Mouse (Mus musculus): ENCODE measurements at regions not wholly inside any gene's neighbourhood (a gene's known extent, or its start where the extent isn't known, plus 50 kb on each side); places are given as distances from the start of the nearest gene placed in this dataset.

GRCm38 (mm10) chr13:72803374-72803773, 174.8 kb downstream of the Irx2 start:
- DNase-seq (ENCODE audit: low spot score) = no peak

- no peak for DNase-seq (ENCODE audit: low spot score)
These were observed 180.6 kb downstream of the Irx2 start for GRCm38 (mm10) chr13:72809226-72809625.

GRCm38 (mm10) chr13:72810626-72811025, 182.0 kb downstream of the Irx2 start:
- no peak for DNase-seq (ENCODE audit: low spot score)

GRCm38 (mm10) chr13:72814616-72815015, 186.0 kb downstream of the Irx2 start:
- DNase-seq (ENCODE audit: low spot score) = no peak

- DNase-seq (ENCODE audit: low spot score) = peak; percentile 79
These were observed 186.8 kb downstream of the Irx2 start for GRCm38 (mm10) chr13:72815236-72815932.

GRCm38 (mm10) chr13:72815933-72816553, 187.4 kb downstream of the Irx2 start:
- DNase-seq (ENCODE audit: low spot score) = peak; percentile 51

- DNase-seq (ENCODE audit: low spot score) = no peak
These were observed 188.2 kb downstream of the Irx2 start for GRCm38 (mm10) chr13:72816856-72817255.

- DNase-seq (ENCODE audit: low spot score) = no peak
These were observed 188.9 kb downstream of the Irx2 start for GRCm38 (mm10) chr13:72817521-72817920.

GRCm38 (mm10) chr13:72817930-72818329, 189.3 kb downstream of the Irx2 start:
- DNase-seq (ENCODE audit: low spot score) = peak; percentile 44

- no peak for DNase-seq (ENCODE audit: low spot score)
These were observed 198.0 kb downstream of the Irx2 start for GRCm38 (mm10) chr13:72826613-72827012.

- DNase-seq (ENCODE audit: low spot score) = no peak
These were observed 200.7 kb downstream of the Irx2 start for GRCm38 (mm10) chr13:72829331-72829730.

GRCm38 (mm10) chr13:72833326-72833725, 204.7 kb downstream of the Irx2 start:
- no peak for DNase-seq (ENCODE audit: low spot score)

- no peak for DNase-seq (ENCODE audit: low spot score)
These were observed 208.4 kb downstream of the Irx2 start for GRCm38 (mm10) chr13:72837016-72837415.

GRCm38 (mm10) chr13:72848097-72848496, 219.5 kb downstream of the Irx2 start:
- no peak for DNase-seq (ENCODE audit: low spot score)

- DNase-seq (ENCODE audit: low spot score) = no peak
These were observed 221.2 kb downstream of the Irx2 start for GRCm38 (mm10) chr13:72849841-72850240.

GRCm38 (mm10) chr13:72852896-72853295, 224.3 kb downstream of the Irx2 start:
- DNase-seq (ENCODE audit: low spot score) = no peak

GRCm38 (mm10) chr13:72875921-72876320, 247.3 kb downstream of the Irx2 start:
- no peak for DNase-seq (ENCODE audit: low spot score)

GRCm38 (mm10) chr13:72894982-72895381, 266.4 kb downstream of the Irx2 start:
- peak; percentile 50 for DNase-seq (ENCODE audit: low spot score)

- peak; percentile 65 for DNase-seq (ENCODE audit: low spot score)
These were observed 274.0 kb downstream of the Irx2 start for GRCm38 (mm10) chr13:72902576-72902975.

GRCm38 (mm10) chr13:72918895-72919294, 290.3 kb downstream of the Irx2 start:
- DNase-seq (ENCODE audit: low spot score) = peak; percentile 29

- DNase-seq (ENCODE audit: low spot score) = no peak
These were observed 291.7 kb downstream of the Irx2 start for GRCm38 (mm10) chr13:72920368-72920767.

GRCm38 (mm10) chr13:72924560-72925135, 296.0 kb downstream of the Irx2 start:
- DNase-seq (ENCODE audit: low spot score) = no peak

- no peak for DNase-seq (ENCODE audit: low spot score)
These were observed 308.6 kb downstream of the Irx2 start for GRCm38 (mm10) chr13:72937246-72937645.
